Mouse (Mus musculus): ENCODE measurements around the gene Ralgapb. TPM values are rescaled to one million over a fixed set of nuclear protein-coding genes. Genes with fewer than 3 reads are reported as not detected.

Gene Ralgapb
- polyA plus RNA-seq, 1 experiment from 2014 or later, result 15.0 TPM

GRCm38 (mm10) chr2:158501836-158502812 is 92.5 kb downstream of the Ralgapb start, which contains the start of gene Adig:
Adig (plus strand) TSS chr2:158502612.
- no peak within 1 kb of the TSS for H3K9ac ChIP-seq
- 68% methylated on average over 11 of the region's 11 CpGs for WGBS
- H3K4me2 ChIP-seq (replicated peaks), result no peak within 1 kb of the TSS
- no peak within 1 kb of the TSS for H3K27ac ChIP-seq
- H3K36me3 ChIP-seq, result no peaks in the 10 kb centered on the region
- no peak within 1 kb of the TSS for H3K4me3 ChIP-seq (replicated peaks)
- no peaks in the 10 kb centered on the region for H3K27me3 ChIP-seq (replicated peaks)
- ATAC-seq, result no peak
- H3K9me3 ChIP-seq, result no peaks in the 10 kb centered on the region
- no peaks in the 10 kb centered on the region for H3K4me1 ChIP-seq (replicated peaks)

- H3K4me3 ChIP-seq (replicated peaks), result no peak overlapping the region
- H3K27ac ChIP-seq, result no peak overlapping the region
- WGBS, result 79% methylated on average over 7 of the region's 7 CpGs
- no peaks in the 10 kb centered on the region for H3K4me1 ChIP-seq (replicated peaks)
- H3K4me2 ChIP-seq (replicated peaks), result no peak overlapping the region
- no peaks in the 10 kb centered on the region for H3K27me3 ChIP-seq (replicated peaks)
- H3K36me3 ChIP-seq, result no peaks in the 10 kb centered on the region
- H3K9ac ChIP-seq, result no peak overlapping the region
- no peak for ATAC-seq
- H3K9me3 ChIP-seq, result no peaks in the 10 kb centered on the region
These were observed 93.6 kb downstream of the Ralgapb start for GRCm38 (mm10) chr2:158503226-158503625.

- H3K27ac ChIP-seq, result no peak overlapping the region
These were observed 94.0 kb downstream of the Ralgapb start for GRCm38 (mm10) chr2:158503671-158504070.

DNA sequence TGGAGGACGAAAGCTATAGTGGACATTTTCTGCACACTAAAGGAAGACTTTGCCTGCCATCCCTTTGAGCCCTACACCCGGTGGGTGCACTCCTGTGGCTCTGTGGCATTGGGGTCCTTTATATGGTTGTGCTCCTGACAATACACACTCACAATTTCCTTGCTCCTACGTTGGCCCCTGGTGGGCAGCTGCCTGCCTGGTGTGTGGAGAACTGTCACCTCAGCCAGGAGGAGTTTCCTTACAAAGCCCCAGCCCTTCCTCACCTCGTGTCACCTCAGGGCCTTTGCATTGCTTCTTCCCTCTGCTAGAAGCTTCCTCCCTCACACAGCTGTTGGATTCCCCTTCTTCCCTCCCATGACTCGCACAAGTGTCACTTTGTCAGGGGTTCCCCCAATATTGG is 96.8 kb downstream of the Ralgapb start:
- no peak for ATAC-seq
- H3K9me3 ChIP-seq, result no peaks in the 10 kb centered on the region
- no peak overlapping the region for H3K9ac ChIP-seq
- 83% methylated on average over 5 of the region's 5 CpGs for WGBS
- no peaks in the 10 kb centered on the region for H3K36me3 ChIP-seq
- no peak overlapping the region for H3K27ac ChIP-seq
- H3K4me1 ChIP-seq (replicated peaks), result peaks cover 5% of the 10 kb centered on the region; the same call in 1 of the 2 replicates
- H3K4me2 ChIP-seq (replicated peaks), result no peak overlapping the region
- no peak overlapping the region for H3K4me3 ChIP-seq (replicated peaks)
- H3K27me3 ChIP-seq (replicated peaks), result no peaks in the 10 kb centered on the region

More at GRCm38 (mm10) chr2:158503671-158504070, 94.0 kb downstream of the Ralgapb start:
- no peak for ATAC-seq
- 72% methylated on average over 4 of the region's 4 CpGs for WGBS
- no peaks in the 10 kb centered on the region for H3K4me1 ChIP-seq (replicated peaks)
- H3K27me3 ChIP-seq (replicated peaks), result no peaks in the 10 kb centered on the region
- no peak overlapping the region for H3K9ac ChIP-seq
- H3K4me2 ChIP-seq (replicated peaks), result no peak overlapping the region
- H3K9me3 ChIP-seq, result no peaks in the 10 kb centered on the region
- no peak overlapping the region for H3K4me3 ChIP-seq (replicated peaks)
- H3K36me3 ChIP-seq, result no peaks in the 10 kb centered on the region

DNA sequence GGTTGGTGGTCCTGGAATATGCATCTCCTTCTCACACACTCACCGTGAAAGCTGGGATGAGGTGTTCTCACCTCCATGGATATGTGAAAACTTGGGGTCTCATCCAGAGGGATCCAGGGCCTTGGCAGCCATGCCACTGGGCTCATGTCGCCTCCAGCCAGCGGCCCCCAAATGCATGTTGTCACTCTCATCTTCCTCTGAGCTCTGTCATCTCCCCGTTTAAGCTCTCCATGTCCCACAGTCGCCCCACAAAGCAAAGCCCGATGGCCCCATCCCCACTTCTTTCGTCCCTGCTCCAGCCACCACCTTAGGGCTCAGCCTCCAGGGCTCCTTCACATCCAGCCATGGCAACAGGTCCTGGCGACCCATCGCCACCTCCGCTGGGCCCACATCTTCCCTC is 97.4 kb downstream of the Ralgapb start:
- H3K9me3 ChIP-seq, result no peaks in the 10 kb centered on the region
- 90% methylated on average over 10 of the region's 10 CpGs for WGBS
- no peak for ATAC-seq
- H3K27ac ChIP-seq, result no peak overlapping the region
- H3K9ac ChIP-seq, result no peak overlapping the region
- H3K4me3 ChIP-seq (replicated peaks), result no peak overlapping the region
- no peaks in the 10 kb centered on the region for H3K36me3 ChIP-seq
- H3K4me2 ChIP-seq (replicated peaks), result no peak overlapping the region
- no peaks in the 10 kb centered on the region for H3K27me3 ChIP-seq (replicated peaks)
- peaks cover 5% of the 10 kb centered on the region; the same call in 1 of the 2 replicates for H3K4me1 ChIP-seq (replicated peaks)

DNA sequence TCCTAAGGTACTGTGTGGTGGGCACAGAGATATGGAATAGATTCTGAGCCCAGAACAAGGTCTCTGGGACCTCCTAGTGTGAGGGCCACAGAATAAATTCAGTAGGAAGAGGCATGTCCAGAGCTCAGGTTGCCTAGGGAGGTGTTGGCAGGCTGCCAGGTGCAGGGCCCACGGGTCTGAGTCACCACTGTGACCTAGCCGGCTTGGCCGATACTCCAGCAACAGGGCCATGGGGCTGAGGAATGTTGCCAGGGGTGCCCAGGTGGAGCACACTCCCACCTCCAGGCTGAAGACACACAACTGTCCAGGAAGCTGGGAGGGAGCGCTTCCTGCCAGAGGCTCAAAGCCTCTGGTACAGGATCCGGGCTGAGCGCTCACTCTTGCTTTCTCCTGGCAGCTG is 101.0 kb downstream of the Ralgapb start:
- Histone ChIP-seq H3K4me1 (replicated peaks) (peaks cover 5% of the 10 kb centered on the region; the same call in 1 of the 2 replicates), H3K27ac (no peak overlapping the region), H3K9me3 (no peaks in the 10 kb centered on the region), H3K4me2 (replicated peaks) (no peak overlapping the region; the same call in 1 of the 2 replicates), H3K36me3 (no peaks in the 10 kb centered on the region), H3K9ac (no peak overlapping the region), H3K4me3 (replicated peaks) (no peak overlapping the region), H3K27me3 (replicated peaks) (no peaks in the 10 kb centered on the region)
- ATAC-seq, result peak; percentile 73
- 50% methylated on average over 6 of the region's 6 CpGs for WGBS

GRCm38 (mm10) chr2:158512528-158512927 is 102.9 kb downstream of the Ralgapb start, which contains the start of gene Arhgap40:
Arhgap40 (plus strand) TSS chr2:158512796.
- Histone ChIP-seq H3K27ac (no peak within 1 kb of the TSS), H3K4me1 (replicated peaks) (peaks cover 5% of the 10 kb centered on the region; the same call in 1 of the 2 replicates), H3K9ac (no peak within 1 kb of the TSS), H3K9me3 (no peaks in the 10 kb centered on the region), H3K27me3 (replicated peaks) (no peaks in the 10 kb centered on the region), H3K4me3 (replicated peaks) (no peak within 1 kb of the TSS), H3K4me2 (replicated peaks) (no peak within 1 kb of the TSS), H3K36me3 (no peaks in the 10 kb centered on the region)
- WGBS, result 80% methylated on average over 10 of the region's 10 CpGs
- ATAC-seq, result peak; percentile 26; the same call in 1 of the 2 replicates

GRCm38 (mm10) chr2:158513821-158514336 is 104.2 kb downstream of the Ralgapb start:
- H3K4me3 ChIP-seq (replicated peaks), result no peak overlapping the region
- H3K27ac ChIP-seq, result no peak overlapping the region
- H3K4me1 ChIP-seq (replicated peaks), result peaks cover 5% of the 10 kb centered on the region; the same call in 1 of the 2 replicates
- H3K9me3 ChIP-seq, result no peaks in the 10 kb centered on the region
- no peaks in the 10 kb centered on the region for H3K36me3 ChIP-seq
- 79% methylated on average over 12 of the region's 12 CpGs for WGBS
- H3K9ac ChIP-seq, result no peak overlapping the region
- no peak for ATAC-seq
- H3K27me3 ChIP-seq (replicated peaks), result no peaks in the 10 kb centered on the region
- no peak overlapping the region for H3K4me2 ChIP-seq (replicated peaks)

DNA sequence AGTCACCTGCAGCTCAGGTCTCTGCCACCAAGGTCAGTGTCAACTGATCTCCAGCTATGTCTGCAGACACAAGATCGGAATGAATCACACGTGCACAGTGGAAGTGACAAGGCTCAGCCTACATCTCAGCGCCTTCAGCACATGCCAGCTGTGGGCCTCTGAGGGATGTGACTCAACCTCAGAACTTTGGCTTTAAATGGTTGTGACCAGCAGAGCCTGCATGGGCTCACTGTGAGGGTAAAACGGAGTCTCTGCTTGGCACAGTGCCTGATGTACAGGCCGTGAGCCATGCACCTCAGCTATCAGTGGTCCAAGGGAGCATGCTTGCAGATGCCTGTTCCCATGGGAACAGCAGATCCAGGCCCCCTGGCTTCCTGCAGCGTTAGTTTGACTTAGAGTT is 108.9 kb downstream of the Ralgapb start:
- no peak overlapping the region for H3K27ac ChIP-seq
- H3K27me3 ChIP-seq (replicated peaks), result no peaks in the 10 kb centered on the region
- H3K36me3 ChIP-seq, result no peaks in the 10 kb centered on the region
- WGBS, result 60% methylated on average over 6 of the region's 6 CpGs
- H3K4me2 ChIP-seq (replicated peaks), result no peak overlapping the region
- H3K9ac ChIP-seq, result no peak overlapping the region
- H3K4me3 ChIP-seq (replicated peaks), result no peak overlapping the region
- H3K9me3 ChIP-seq, result no peaks in the 10 kb centered on the region
- ATAC-seq, result no peak
- H3K4me1 ChIP-seq (replicated peaks), result no peaks in the 10 kb centered on the region

DNA sequence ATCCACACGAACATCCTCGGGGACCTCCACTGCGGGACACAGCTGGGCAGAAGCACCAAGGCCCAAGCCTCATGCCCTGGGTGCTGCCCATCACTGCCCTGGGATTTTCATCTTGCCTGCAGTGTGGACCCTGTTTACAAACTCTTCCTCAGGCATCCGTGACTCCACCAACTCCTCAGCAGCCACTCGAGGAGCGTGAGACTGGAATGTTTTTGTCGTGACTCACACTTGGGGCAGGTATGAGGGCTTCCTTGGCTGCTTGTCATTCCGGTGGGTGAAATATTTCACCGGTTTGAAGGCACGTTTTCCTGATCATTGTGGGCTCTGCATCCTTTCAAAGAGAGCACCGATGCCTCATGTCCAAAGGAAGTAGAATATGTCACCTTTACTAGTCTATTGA is 109.4 kb downstream of the Ralgapb start:
- no peak for ATAC-seq
- Histone ChIP-seq H3K9ac (no peak overlapping the region), H3K27me3 (replicated peaks) (no peaks in the 10 kb centered on the region), H3K4me1 (replicated peaks) (no peaks in the 10 kb centered on the region), H3K4me3 (replicated peaks) (no peak overlapping the region), H3K27ac (no peak overlapping the region), H3K9me3 (no peaks in the 10 kb centered on the region), H3K36me3 (no peaks in the 10 kb centered on the region), H3K4me2 (replicated peaks) (no peak overlapping the region)
- WGBS, result 63% methylated on average over 11 of the region's 11 CpGs

DNA sequence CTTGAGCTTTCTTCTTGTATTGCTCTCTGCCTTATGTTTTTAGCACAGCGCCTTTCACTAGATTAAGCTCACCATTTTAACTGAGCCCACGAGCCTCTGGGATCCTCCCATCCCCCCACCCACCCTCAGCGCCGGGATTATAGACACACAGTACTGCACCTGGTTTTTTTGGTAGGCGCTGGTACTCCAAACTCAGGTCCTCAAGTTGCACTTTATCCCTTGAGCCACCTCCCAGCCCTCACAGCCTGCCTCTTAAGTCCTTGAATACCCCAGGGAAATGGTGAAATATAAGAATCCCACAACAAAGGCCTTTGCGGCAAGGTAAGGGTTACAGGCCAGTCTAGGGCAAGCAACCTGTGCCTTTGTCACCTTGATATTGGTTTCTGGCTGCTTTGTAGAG is 110.2 kb downstream of the Ralgapb start:
- Histone ChIP-seq H3K4me1 (replicated peaks) (no peaks in the 10 kb centered on the region), H3K27ac (no peak overlapping the region), H3K4me3 (replicated peaks) (no peak overlapping the region), H3K9me3 (no peaks in the 10 kb centered on the region), H3K4me2 (replicated peaks) (no peak overlapping the region), H3K9ac (no peak overlapping the region), H3K27me3 (replicated peaks) (no peaks in the 10 kb centered on the region), H3K36me3 (no peaks in the 10 kb centered on the region)
- ATAC-seq, result no peak
- 78% methylated on average over 6 of the region's 6 CpGs for WGBS

GRCm38 (mm10) chr2:158523060-158523459 is 113.4 kb downstream of the Ralgapb start:
- Histone ChIP-seq H3K27me3 (replicated peaks) (no peaks in the 10 kb centered on the region), H3K4me1 (replicated peaks) (no peaks in the 10 kb centered on the region), H3K36me3 (no peaks in the 10 kb centered on the region), H3K9me3 (no peaks in the 10 kb centered on the region), H3K27ac (no peak overlapping the region), H3K4me3 (replicated peaks) (no peak overlapping the region), H3K9ac (no peak overlapping the region), H3K4me2 (replicated peaks) (no peak overlapping the region)
- WGBS, result 66% methylated on average over 8 of the region's 8 CpGs
- ATAC-seq, result no peak

All from intestine, embryonic 15.5 days (tissue).